ENCODE assay signal across 8 mouse cellular contexts in genomic region chr6:6217286-6217625, GRCm38 (mm10). TPM values are rescaled to one million over a fixed set of nuclear protein-coding genes. Genes with fewer than 3 reads are reported as not detected.
DNase-seq lines count a peak whose midpoint lies in the region; ATAC-seq and TF ChIP-seq lines count a peak whose summit lies in the region.

No protein-coding gene starts in this region.

- 17% methylated on average over 5 of the region's 5 CpGs for WGBS in embryonic facial prominence, embryonic 14.5 days
- 17% methylated on average over 5 of the region's 5 CpGs for WGBS in intestine, embryonic 16.5 days
- 13% methylated on average over 5 of the region's 5 CpGs for WGBS in neural tube, embryonic 12.5 days

- 0 out of 2 replicates have a peak, but pooled peaks cover 10% of the 10 kb centered on the region for H3K4me1 ChIP-seq in embryonic facial prominence, embryonic 14.5 days (ENCODE audit: control insufficient read depth, insufficient read depth, low read length)
- peaks cover 6% of the 10 kb centered on the region; the same call in 1 of the 2 replicates for H3K4me1 ChIP-seq in intestine, embryonic 16.5 days (ENCODE audit: control insufficient read depth, insufficient read depth, low read length)
- peaks cover 10% of the 10 kb centered on the region; the same call in 1 of the 2 replicates for H3K4me1 ChIP-seq in neural tube, embryonic 12.5 days

- peak overlapping the region; percentile 54 for H3K4me3 ChIP-seq in left cerebral cortex, adult 2 months
- peak overlapping the region; percentile 69 for H3K4me3 ChIP-seq in embryonic facial prominence, embryonic 14.5 days (ENCODE audit: low read depth, low read length)
- peak overlapping the region; percentile 80 for H3K4me3 ChIP-seq in intestine, embryonic 16.5 days (ENCODE audit: low read length)
- peak overlapping the region; percentile 66 for H3K4me3 ChIP-seq in neural tube, embryonic 12.5 days

- no peaks in the 10 kb centered on the region for H3K27me3 ChIP-seq in embryonic facial prominence, embryonic 14.5 days (replicated peaks; ENCODE audit: control insufficient read depth, insufficient read depth, low read length)
- H3K27me3 ChIP-seq in intestine, embryonic 16.5 days (replicated peaks; ENCODE audit: control insufficient read depth, insufficient read depth, low read length) = no peaks in the 10 kb centered on the region
- H3K27me3 ChIP-seq in neural tube, embryonic 12.5 days (replicated peaks) = no peaks in the 10 kb centered on the region

- H3K9ac ChIP-seq in embryonic facial prominence, embryonic 14.5 days (ENCODE audit: low read depth, low read length) = peak overlapping the region; percentile 84
- H3K9ac ChIP-seq in intestine, embryonic 16.5 days (ENCODE audit: low read depth, low read length) = peak overlapping the region; percentile 84
- H3K9ac ChIP-seq in neural tube, embryonic 12.5 days = peak overlapping the region; percentile 66

- H3K36me3 ChIP-seq in embryonic facial prominence, embryonic 14.5 days (ENCODE audit: control insufficient read depth, insufficient read depth, low read length) = no peaks in the 10 kb centered on the region
- H3K36me3 ChIP-seq in intestine, embryonic 16.5 days (ENCODE audit: control insufficient read depth, insufficient read depth, low read length) = no peaks in the 10 kb centered on the region
- no peaks in the 10 kb centered on the region for H3K36me3 ChIP-seq in neural tube, embryonic 12.5 days

- H3K4me2 ChIP-seq in embryonic facial prominence, embryonic 14.5 days (ENCODE audit: low read depth, low read length) = peak overlapping the region; percentile 95
- H3K4me2 ChIP-seq in intestine, embryonic 16.5 days (ENCODE audit: low read depth, low read length) = peak overlapping the region; percentile 79
- H3K4me2 ChIP-seq in neural tube, embryonic 12.5 days (replicated peaks) = peak overlapping the region; percentile 91

- TF ChIP-seq CTCF in left cerebral cortex, adult 2 months (IDR thresholded peaks at IDR 0.05) = no peak

- no peak for DNase-seq in left cerebral cortex, adult 2 months (ENCODE audit: extremely low spot score in 1 of 2, low spot score in 2 of 2)
- no peak for DNase-seq in left cerebral cortex, adult 11 months (ENCODE audit: low spot score)
- DNase-seq in embryonic facial prominence, embryonic 14.5 days (ENCODE audit: low spot score) = no peak
- DNase-seq in frontal cortex, adult 2 months (ENCODE audit: extremely low spot score in 1 of 2, low spot score in 1 of 2) = no peak
- DNase-seq in adipocyte (ENCODE audit: low spot score) = no peak

- intact Hi-C loops in left cerebral cortex, adult 2 months (cut with DNase I) = loop anchor here (10.0 kb wide), 1 partner anchor 668 kb away; the partner anchor contains the start of gene Dlx5

- no peak for ATAC-seq in embryonic facial prominence, embryonic 14.5 days (ENCODE audit: low read depth)
- no peak for ATAC-seq in intestine, embryonic 16.5 days
- no peak for ATAC-seq in neural tube, embryonic 12.5 days (ENCODE audit: low FRiP score, low read depth)
- ATAC-seq in erythroid progenitor cell, adult 5-6 weeks (replicated peaks; ENCODE audit: low FRiP score, poor library complexity, severe bottlenecking) = no peak

- H3K9me3 ChIP-seq in embryonic facial prominence, embryonic 14.5 days (ENCODE audit: control insufficient read depth, low read length) = no peaks in the 10 kb centered on the region
- no peaks in the 10 kb centered on the region for H3K9me3 ChIP-seq in intestine, embryonic 16.5 days (ENCODE audit: control insufficient read depth, low read length)
- H3K9me3 ChIP-seq in neural tube, embryonic 12.5 days = no peaks in the 10 kb centered on the region

- H3K27ac ChIP-seq in left cerebral cortex, adult 2 months = no peak overlapping the region
- H3K27ac ChIP-seq in embryonic facial prominence, embryonic 14.5 days (replicated peaks; ENCODE audit: low read depth, low read length) = no peak overlapping the region
- H3K27ac ChIP-seq in intestine, embryonic 16.5 days (ENCODE audit: low read length) = no peak overlapping the region; the same call in 1 of the 2 replicates
- H3K27ac ChIP-seq in neural tube, embryonic 12.5 days = no peak overlapping the region

RNA-seq across cellular contexts. Expression of gene Slc25a13, which starts 0.3 kb away (rescaled TPM):
- 1 to 10 TPM; 2.7 to 2.9 TPM for total RNA-seq in left cerebral cortex, adult 2 months (2021)
- polyA plus RNA-seq in embryonic facial prominence, embryonic 14.5 days (2014; fragmentation: Nextera tagmentation; extraction: Ambion mirVana) = 16.9 and 18.1 TPM in 2 replicates
- 53.1 and 56.6 TPM in 2 replicates for polyA plus RNA-seq in intestine, embryonic 16.5 days (2015; fragmentation: Nextera tagmentation; extraction: Ambion mirVana)
- polyA plus RNA-seq in neural tube, embryonic 12.5 days (2016; fragmentation: Nextera tagmentation; extraction: Ambion mirVana) = 17.4 and 17.9 TPM in 2 replicates
- total RNA-seq in erythroid progenitor cell, adult 5-6 weeks (2015; ENCODE audit: low replicate concordance) = 1.4 and 4.2 TPM in 2 replicates
- total RNA-seq in erythroid progenitor cell, adult 5-6 weeks (2017; ENCODE audit: low replicate concordance) = 0.38 and 1.3 TPM in 2 replicates
- 2.6 and 2.9 TPM in 2 replicates for polyA plus RNA-seq in frontal cortex, adult 2 months (2012; rRNA removed)
